Mouse (Mus musculus) 3T3-L1 (cell line): Measurements from ENCODE around the gene Pik3c2g.
A peak's percentile ranks its signal among the peaks of the same experiment; 100 is the strongest.

Source experiments
- DNase-seq: peaks from one replicate; pipeline ENCODE4 v3.0.0-alpha.2; 2015; ENCODE audit warnings: low read depth, low spot score

Pik3c2g gene

GRCm38 (mm10) chr6:139735708-139736626 is 148.9 kb downstream of the Pik3c2g start:
- DNase-seq: no peak

- no peak for DNase-seq
Observed at GRCm38 (mm10) chr6:139738350-139738749, 151.3 kb downstream of the Pik3c2g start.

DNA sequence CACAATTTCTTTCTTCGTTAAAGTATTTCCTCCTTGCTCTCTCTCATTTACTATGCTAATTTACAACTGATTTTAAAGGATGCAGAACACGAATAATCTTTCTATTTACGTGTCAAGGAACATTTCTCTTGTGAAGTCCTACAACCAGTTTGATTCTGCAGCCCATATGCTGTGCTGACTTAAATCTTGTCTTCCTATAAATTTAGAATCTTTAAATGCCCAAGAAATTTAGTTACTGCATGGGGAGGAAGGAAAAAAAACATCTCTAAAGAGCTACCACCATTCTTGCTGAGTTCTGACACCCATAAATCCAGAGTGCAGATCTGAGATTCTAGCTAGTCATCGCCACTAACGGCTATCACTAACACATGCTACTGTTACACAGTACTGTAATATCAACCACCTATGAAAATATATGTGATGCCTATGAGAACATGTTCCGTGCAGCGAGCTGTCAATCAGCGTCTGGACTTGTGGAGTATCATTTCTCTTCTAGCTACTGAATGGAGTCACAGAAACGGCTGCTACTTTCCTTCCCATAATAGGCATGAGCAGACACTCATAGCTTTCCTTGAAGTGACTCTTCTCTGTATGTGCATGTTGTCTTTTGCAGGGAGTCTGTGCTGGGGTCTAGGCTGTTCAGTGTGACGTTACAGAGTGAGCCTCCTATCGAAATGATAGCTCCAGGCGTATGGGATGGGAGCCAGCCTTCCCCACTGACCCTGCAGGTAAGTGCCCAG is 155.8 kb downstream of the Pik3c2g start:
- DNase-seq: no peak

GRCm38 (mm10) chr6:139746758-139747479 is 159.9 kb downstream of the Pik3c2g start:
- DNase-seq: no peak

DNA sequence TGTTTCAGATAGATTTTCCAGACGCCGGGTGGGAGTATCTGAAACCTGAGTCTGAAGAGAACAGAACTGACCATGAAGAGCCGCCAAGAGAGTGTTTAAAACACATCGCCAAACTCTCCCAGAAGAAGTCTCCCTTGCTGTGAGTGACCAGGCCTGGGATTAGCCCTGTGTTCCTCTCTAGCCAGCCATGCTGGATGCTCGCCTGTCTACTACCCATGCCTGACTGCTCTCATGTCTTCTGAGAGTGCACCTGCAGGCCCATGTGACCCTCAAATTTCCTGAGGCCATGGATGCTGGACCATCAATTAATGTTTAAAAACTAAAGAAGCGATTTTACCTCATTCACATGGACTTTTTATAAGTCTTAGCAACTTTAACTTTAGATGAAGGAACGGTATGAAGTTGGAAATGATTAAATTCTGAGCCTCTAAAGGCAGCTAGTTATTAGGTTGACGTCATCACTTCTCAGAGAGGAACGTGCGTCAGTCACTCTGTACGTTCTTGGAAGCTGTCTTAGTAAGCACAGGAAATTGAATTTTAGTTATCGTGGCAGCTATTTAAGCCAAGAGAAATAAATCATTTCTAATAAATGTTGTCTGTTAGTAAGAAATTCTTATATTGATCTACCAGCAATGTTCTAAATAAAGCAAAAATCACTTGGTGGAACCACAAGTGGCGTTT is 161.2 kb downstream of the Pik3c2g start:
- no peak for DNase-seq

- no peak for DNase-seq
Observed at GRCm38 (mm10) chr6:139750599-139750998, 163.6 kb downstream of the Pik3c2g start.

GRCm38 (mm10) chr6:139751022-139751421 is 164.0 kb downstream of the Pik3c2g start:
- no peak for DNase-seq

GRCm38 (mm10) chr6:139757876-139758275 is 170.9 kb downstream of the Pik3c2g start:
- no peak for DNase-seq

GRCm38 (mm10) chr6:139760978-139761377 is 174.0 kb downstream of the Pik3c2g start:
- DNase-seq: no peak

- DNase-seq: no peak
Observed at GRCm38 (mm10) chr6:139764398-139764797, 177.4 kb downstream of the Pik3c2g start.

GRCm38 (mm10) chr6:139769744-139770473 is 182.9 kb downstream of the Pik3c2g start:
- peak; percentile 43 for DNase-seq

DNA sequence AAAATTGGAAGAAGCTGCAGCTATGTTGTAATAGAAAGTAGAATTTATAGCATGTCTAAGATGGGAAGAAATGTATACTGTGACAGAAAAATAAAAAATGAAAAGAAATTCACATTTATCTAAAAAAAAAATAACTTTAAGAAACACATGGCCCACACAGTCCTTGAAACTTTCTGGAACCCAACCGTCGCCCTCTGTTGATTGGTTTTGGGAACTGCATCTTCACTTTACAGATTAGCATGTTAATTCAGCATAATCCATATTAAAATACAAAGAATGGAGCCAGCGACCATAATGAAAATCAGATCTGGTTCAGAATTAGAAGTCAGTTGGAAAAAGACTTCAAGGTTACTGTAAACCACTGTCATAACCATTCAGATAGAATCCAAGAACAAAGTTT is 183.5 kb downstream of the Pik3c2g start:
- peak; percentile 17 for DNase-seq

GRCm38 (mm10) chr6:139777576-139778282 is 190.7 kb downstream of the Pik3c2g start:
- DNase-seq: no peak

DNA sequence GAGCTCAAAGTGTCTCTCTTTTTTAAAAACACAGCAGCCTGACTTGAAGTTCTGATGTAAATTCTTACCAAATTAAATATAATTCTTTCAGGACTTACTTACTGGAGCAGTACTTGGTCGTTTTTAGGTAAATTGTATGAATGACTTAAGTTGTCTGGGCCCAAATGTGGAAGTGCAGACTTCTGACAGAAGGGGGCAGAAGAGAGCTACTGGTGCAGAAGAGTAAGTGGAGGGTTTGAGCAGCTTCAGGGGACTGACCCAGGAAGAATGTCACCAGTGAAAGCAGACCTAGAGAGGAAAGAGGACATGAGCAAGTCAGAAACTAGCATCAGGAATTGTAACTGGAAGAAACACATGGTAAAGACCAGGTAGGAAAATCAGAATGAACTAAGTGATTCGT is 193.0 kb downstream of the Pik3c2g start:
- no peak for DNase-seq

- DNase-seq: no peak
Observed at GRCm38 (mm10) chr6:139789479-139789878, 202.5 kb downstream of the Pik3c2g start.

DNA sequence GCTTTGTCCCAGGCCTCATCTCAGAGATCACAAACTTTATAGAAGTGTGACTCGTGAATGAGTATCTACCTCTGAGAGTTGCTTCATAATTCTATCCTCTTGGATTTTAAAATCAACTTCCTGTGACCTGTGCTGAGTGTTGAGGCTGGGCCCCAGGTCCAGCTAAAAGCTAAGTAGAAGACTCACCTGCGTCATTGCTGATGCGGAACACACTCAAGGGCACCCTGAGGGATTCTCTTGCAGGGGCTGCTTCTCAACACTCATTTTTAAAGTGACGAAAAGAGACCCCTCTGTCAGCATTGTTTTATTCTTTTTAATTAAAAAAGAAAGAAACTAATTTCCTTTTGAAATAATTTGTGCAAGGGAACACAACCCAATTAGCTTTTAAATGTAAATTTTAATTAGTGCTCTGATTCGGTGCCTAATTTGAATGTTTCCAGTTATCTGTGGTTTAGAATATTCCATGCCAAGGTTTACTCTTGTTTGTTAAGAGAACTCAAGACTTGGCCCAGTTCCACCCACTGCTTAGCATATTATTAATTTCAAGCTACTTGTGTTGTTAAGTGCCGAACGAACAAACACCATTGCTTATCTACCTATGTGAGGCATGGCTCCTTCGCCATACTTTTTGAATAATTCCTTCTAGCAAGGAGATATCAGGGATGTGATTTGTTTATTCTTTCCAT is 212.7 kb downstream of the Pik3c2g start:
- no peak for DNase-seq

- DNase-seq: no peak
Observed at GRCm38 (mm10) chr6:139821916-139822315, 234.9 kb downstream of the Pik3c2g start.

GRCm38 (mm10) chr6:139838239-139838638 is 251.2 kb downstream of the Pik3c2g start:
- DNase-seq: no peak

- DNase-seq: no peak
Observed at GRCm38 (mm10) chr6:139838713-139839112, 251.7 kb downstream of the Pik3c2g start.

DNA sequence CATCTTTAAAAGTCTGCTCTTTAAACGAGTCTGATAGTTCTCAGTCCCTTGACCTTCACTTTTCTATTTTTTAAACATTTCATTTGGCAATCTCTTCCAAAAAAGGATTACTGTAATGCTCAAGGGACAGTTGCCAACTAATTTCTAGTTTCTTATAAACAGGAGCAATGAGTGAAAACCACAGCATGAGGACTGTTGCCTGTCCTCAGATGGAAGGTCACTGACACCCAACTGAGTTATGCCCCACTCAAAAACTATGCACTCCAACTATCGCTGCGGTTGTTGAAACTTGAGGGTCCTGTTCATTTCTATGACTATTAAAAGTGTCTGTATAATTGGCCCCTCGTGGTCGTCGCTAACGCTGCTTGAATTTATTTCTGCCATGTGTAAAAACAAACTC is 252.9 kb downstream of the Pik3c2g start:
- no peak for DNase-seq
